Mouse (Mus musculus): ENCODE measurements around the gene Pik3r4.
"Not testable (repeated sequence)": the region's sequence is repeated elsewhere in the genome, so short reads cannot be mapped to it uniquely, and the experiment has no call there.

Gene Pik3r4

GRCm38 (mm10) chr9:105642460-105643371, at the start of gene Pik3r4:
Pik3r4 (plus strand) TSS chr9:105642978.
- in situ Hi-C loops (cut with MboI; ENCODE audit: low pct_unique_long_range_greater_than_20kb in 1 of 2, low sequenced_read_pairs in 2 of 2, unreplicated experiment in 1 of 2): no loop called here

DNA sequence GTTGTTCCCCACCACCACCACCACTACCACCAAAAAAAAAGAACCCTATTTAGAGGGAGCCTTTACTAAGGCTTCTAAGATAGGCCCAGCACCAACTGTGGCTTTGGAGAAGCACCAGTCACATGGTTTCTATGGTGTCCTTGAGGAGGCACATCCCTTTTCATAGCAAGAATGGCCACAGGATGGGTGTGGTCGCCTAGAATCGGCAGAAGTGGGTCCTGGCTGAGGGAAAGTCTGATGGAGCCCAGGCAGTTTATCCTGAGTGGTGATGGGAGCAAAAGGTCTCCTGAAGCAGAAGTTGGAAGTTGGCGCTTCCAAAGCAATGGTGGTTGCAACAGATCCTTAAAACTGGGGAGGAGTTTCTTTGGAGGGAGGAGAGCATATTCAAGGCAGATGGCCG, 43.9 kb upstream of the Pik3r4 start:
- in situ Hi-C loops (cut with MboI; ENCODE audit: low pct_unique_long_range_greater_than_20kb in 1 of 2, low sequenced_read_pairs in 2 of 2, unreplicated experiment in 1 of 2): no loop called here

GRCm38 (mm10) chr9:105611980-105612771, 30.6 kb upstream of the Pik3r4 start:
- in situ Hi-C loops (cut with MboI; ENCODE audit: low pct_unique_long_range_greater_than_20kb in 1 of 2, low sequenced_read_pairs in 2 of 2, unreplicated experiment in 1 of 2): no loop called here

GRCm38 (mm10) chr9:105612919-105613318, 29.9 kb upstream of the Pik3r4 start:
- in situ Hi-C loops (cut with MboI; ENCODE audit: low pct_unique_long_range_greater_than_20kb in 1 of 2, low sequenced_read_pairs in 2 of 2, unreplicated experiment in 1 of 2): no loop called here

DNA sequence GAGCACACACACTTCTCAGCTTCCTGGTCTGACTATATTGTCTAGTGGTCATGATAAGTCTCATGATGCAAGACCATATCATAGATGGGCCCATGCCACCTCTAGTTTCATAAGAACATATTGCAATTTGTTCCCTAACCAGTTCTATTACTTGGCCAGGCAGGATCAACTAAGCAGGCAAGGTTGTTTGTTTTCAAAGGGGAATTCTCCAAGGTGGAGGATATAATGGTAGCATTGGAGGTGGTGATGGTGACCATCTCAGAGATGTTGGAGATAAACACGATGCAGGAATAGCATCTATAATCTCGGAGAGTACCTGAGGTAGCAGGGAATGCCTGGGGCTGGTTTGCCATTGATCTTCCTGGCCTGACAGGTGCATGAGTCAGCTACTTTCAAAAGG, 26.8 kb upstream of the Pik3r4 start:
- in situ Hi-C loops (cut with MboI; ENCODE audit: low pct_unique_long_range_greater_than_20kb in 1 of 2, low sequenced_read_pairs in 2 of 2, unreplicated experiment in 1 of 2): no loop called here

DNA sequence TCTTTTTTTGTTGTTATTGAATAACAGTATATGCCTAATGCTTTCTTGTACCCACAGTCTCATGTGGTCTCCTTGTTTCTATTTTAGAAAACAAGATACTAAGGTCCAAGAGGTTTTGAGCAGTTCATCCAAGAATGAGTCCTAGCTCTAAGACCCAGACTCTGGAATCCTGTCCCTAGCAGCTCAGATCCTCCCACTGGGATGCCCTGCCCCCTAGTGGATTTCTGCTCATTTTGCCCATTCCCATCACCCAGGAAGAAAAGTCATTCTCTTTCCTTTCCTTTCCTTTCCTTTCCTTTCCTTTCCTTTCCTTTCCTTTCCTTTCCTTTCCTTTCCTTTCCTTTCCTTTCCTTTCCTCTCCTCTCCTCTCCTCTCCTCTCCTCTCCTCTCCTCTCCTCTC, 25.5 kb upstream of the Pik3r4 start:
- in situ Hi-C loops (cut with MboI; ENCODE audit: low pct_unique_long_range_greater_than_20kb in 1 of 2, low sequenced_read_pairs in 2 of 2, unreplicated experiment in 1 of 2): not testable (repeated sequence)

GRCm38 (mm10) chr9:105633961-105634360, 8.8 kb upstream of the Pik3r4 start:
- in situ Hi-C loops (cut with MboI; ENCODE audit: low pct_unique_long_range_greater_than_20kb in 1 of 2, low sequenced_read_pairs in 2 of 2, unreplicated experiment in 1 of 2): no loop called here

- in situ Hi-C loops (cut with MboI; ENCODE audit: low pct_unique_long_range_greater_than_20kb in 1 of 2, low sequenced_read_pairs in 2 of 2, unreplicated experiment in 1 of 2): not testable (repeated sequence)
Measured at GRCm38 (mm10) chr9:105641377-105641776, 1.4 kb upstream of the Pik3r4 start.

- in situ Hi-C loops (cut with MboI; ENCODE audit: low pct_unique_long_range_greater_than_20kb in 1 of 2, low sequenced_read_pairs in 2 of 2, unreplicated experiment in 1 of 2): no loop called here
Measured at GRCm38 (mm10) chr9:105656189-105656588, 13.4 kb downstream of the Pik3r4 start.

DNA sequence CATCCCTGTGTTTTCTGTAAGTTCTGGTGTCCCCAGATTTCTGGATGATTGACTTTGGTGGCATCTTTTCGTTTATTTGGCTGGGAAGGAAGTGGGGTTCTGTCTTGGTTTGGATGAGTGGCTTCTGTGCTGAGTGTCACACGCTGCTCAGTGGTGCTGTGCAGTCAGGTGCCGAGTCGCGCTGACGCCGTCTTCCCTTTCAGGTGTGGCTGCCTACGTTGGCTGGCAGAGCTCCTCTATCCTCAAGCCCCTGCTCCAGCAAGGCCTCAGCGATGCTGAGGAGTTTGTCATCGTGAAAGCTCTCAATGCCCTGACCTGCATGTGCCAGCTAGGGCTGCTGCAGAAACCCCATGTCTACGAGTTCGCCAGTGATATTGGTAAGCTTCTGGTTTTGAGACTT, 15.4 kb downstream of the Pik3r4 start:
- in situ Hi-C loops (cut with MboI; ENCODE audit: low pct_unique_long_range_greater_than_20kb in 1 of 2, low sequenced_read_pairs in 2 of 2, unreplicated experiment in 1 of 2): no loop called here

DNA sequence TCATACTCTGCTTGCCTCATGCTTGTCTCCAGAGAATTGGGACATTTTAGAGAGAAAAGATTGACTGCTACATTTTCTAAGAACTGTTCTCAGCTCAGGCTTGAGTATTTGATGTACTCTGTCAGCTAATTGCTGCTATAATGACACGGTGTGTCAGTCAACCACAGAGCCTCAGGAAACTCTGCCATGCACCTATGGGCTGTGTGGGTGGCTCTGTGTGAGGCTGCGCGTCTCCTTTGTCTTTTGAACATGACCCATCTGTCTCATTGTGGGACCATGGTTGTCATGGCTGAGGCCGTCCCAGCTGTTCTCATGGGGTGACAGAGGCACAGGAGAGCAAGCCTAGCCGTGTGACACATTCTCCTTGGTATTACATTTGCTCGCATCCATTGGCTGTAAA, 17.1 kb downstream of the Pik3r4 start:
- in situ Hi-C loops (cut with MboI; ENCODE audit: low pct_unique_long_range_greater_than_20kb in 1 of 2, low sequenced_read_pairs in 2 of 2, unreplicated experiment in 1 of 2): no loop called here

DNA sequence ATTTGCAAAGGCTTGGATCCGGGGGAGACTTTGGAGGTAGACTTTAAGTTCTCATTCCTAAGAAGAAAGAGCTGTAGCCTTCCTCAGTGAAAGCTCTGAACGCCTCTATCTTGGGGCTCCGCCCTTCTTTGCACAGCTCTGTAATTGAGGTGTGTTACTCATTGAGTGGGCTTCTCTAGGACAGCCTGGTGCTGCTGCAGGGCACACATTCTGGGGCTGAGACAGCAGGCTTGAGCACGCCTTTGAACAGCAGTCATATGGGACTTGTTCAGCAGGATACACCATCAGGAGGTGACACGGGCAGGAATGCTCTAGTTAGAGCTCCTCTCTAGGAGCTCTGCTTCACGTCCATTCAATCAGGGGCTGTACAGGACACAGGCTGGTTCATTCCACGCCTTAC, 22.5 kb downstream of the Pik3r4 start:
- in situ Hi-C loops (cut with MboI; ENCODE audit: low pct_unique_long_range_greater_than_20kb in 1 of 2, low sequenced_read_pairs in 2 of 2, unreplicated experiment in 1 of 2): no loop called here

DNA sequence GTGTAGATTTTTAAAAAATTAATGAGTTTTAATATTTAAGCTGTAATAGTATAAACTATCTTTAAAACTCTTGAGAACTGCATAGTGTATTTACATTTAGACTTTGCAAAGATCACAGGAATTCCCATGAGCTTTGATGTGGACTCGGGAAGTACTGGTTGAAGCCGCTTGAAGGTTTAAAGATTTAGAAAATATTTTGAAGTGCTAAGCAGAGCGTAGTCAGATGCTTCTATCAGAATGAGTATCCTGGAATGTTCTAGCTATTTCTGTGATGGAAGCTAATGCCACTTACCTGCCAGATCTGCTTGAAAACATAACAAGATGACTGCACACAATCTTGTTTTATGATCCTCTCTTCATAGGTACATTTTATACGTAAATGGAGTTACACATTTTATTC, 28.1 kb downstream of the Pik3r4 start:
- in situ Hi-C loops (cut with MboI; ENCODE audit: low pct_unique_long_range_greater_than_20kb in 1 of 2, low sequenced_read_pairs in 2 of 2, unreplicated experiment in 1 of 2): no loop called here

GRCm38 (mm10) chr9:105672032-105672431, 29.3 kb downstream of the Pik3r4 start:
- in situ Hi-C loops (cut with MboI; ENCODE audit: low pct_unique_long_range_greater_than_20kb in 1 of 2, low sequenced_read_pairs in 2 of 2, unreplicated experiment in 1 of 2): no loop called here

DNA sequence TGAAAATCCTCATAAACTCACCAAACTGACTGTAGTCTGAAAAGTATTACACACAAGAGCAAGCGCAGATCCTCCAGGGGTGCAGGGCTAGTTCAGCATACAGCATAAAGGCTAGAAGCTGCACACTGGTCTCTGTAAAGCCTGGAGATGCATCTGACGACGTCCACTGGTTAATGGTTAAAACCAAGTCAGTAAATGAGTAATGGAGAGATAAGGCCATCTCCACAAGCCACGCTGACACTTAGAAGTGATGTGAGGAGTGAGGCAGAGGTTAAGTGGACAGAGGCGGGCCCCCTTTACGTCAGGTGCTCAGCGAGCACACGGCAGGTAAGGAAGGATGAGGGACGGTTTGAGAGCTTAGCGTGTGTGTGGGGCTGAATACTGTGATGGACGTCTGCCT, 33.2 kb downstream of the Pik3r4 start:
- in situ Hi-C loops (cut with MboI; ENCODE audit: low pct_unique_long_range_greater_than_20kb in 1 of 2, low sequenced_read_pairs in 2 of 2, unreplicated experiment in 1 of 2): no loop called here

DNA sequence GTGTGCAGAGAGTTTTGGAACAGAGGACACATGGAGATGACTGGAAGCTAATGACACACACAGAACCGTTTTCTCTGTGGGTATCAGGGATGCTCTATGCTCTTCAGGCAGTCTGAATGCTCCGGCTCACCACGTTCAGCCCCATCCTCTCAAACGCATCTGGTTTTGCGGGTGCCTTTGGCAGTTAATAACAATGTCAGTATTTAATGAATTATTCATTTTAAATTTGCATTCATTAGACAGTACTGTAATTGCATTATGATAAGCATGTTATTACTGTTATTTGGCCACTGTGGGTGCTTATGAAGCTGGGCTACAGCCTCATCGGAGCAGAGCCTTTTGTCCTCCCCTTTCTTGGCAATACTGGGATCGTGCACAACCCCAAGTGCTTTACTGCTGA, 38.6 kb downstream of the Pik3r4 start:
- in situ Hi-C loops (cut with MboI; ENCODE audit: low pct_unique_long_range_greater_than_20kb in 1 of 2, low sequenced_read_pairs in 2 of 2, unreplicated experiment in 1 of 2): no loop called here

DNA sequence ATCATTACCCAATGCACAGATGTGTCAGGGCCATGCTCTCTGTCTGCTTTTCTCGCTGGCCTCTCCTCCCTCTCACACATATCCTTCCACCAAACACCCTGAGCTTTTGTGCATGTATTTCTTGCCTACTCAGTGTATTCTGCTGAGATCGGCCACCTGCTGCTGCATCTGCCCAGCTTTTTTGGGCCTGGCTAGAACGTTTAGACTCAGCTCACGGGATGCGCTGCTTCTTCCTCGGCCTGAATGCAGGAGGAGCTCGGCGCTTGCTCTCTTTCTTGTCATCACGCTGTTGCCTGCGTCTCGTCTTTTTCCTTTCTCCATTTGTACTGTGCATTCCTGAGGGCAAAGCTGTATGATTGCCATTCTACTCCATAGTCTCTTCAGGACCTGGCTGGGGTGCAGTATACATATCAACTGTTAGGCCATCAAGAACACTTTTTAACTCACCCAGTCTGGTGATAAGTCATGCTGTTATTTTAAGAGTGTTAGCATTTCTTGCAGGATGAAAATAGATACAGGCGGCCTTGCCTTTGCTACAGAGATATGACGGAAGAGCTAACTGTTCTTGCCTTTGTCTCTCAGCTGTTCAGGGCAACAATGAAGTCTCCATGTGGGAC, 41.9 kb downstream of the Pik3r4 start:
- in situ Hi-C loops (cut with MboI; ENCODE audit: low pct_unique_long_range_greater_than_20kb in 1 of 2, low sequenced_read_pairs in 2 of 2, unreplicated experiment in 1 of 2): no loop called here

- in situ Hi-C loops (cut with MboI; ENCODE audit: low pct_unique_long_range_greater_than_20kb in 1 of 2, low sequenced_read_pairs in 2 of 2, unreplicated experiment in 1 of 2): no loop called here
Measured at GRCm38 (mm10) chr9:105689485-105689884, 46.7 kb downstream of the Pik3r4 start.

DNA sequence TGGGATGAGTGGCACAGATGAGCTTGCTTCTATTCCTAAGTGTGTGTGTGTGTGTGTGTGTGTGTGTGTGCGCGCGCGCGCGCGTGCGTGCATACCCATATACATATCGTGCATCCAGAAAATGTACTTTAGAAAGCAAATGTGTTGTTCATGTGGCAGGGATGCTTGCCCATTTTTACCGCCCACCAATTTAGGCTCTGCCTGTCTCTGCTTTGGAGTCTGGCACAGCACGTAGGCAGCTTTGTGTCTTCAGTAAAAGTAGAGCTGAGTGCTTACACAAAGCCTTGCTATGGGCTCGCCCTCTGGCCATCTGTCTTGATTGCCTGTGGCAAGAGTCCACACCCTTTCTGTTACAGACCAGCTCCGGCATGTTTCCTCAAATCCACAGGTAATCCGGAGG, 49.7 kb downstream of the Pik3r4 start:
- in situ Hi-C loops (cut with MboI; ENCODE audit: low pct_unique_long_range_greater_than_20kb in 1 of 2, low sequenced_read_pairs in 2 of 2, unreplicated experiment in 1 of 2): loop anchor here in 1 of 2 experiments (5.0 to 10.0 kb wide), 2 partner anchors 165 to 292 kb away; no protein-coding TSS in a partner anchor
